ENCODE assay signal across 10 mouse cellular contexts in the genomic region with DNA sequence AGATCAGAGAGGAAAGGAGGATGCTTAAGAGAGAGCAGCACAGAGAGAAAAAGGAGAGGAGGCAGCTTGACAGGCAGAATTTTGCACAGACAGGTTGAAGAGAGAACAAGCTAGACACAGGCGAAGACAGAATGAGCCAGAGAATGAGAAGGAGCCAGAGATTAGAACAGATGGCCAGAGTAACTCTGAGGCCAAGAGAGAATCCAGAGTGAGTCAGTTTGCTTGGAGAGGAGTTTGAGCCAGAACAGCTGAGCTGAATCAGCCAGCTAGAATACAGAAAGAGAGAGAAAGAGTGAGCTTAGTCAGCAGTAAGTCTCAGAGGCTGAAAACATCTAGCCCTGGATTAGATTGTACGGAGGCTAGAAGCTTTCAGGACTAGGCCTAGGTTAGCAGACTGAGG. TPM values are rescaled to one million over a fixed set of nuclear protein-coding genes. Genes with fewer than 3 reads are reported as not detected.
DNase-seq lines count a peak whose midpoint lies in the region; ATAC-seq lines count a peak whose summit lies in the region.
"Had no signal": no experiment of that assay in that cellular context is flagged by ENCODE, and none has a peak within 500 bp of the region (broad histone marks: within the 10 kb centered on the region; RNA-seq: fewer than 3 reads in every experiment).

No protein-coding gene starts in this region.

- peak; percentile 96 for ATAC-seq in frontal cortex, adult (ENCODE audit: low TSS enrichment)
- ATAC-seq: inflammation-experienced regulatory T-cells, adult 6 months; liver, embryonic 12.5 days had no signal

- intact Hi-C loops in left cerebral cortex, postnatal 4 days (cut with DNase I): no loop called here
- intact Hi-C loops in left cerebral cortex, postnatal 14 days (cut with DNase I): no loop called here

- DNase-seq in frontal cortex, postnatal 25 days (ENCODE audit: low spot score in 2 of 2): no peak
- peak; percentile 51 to 60 for DNase-seq in left cerebral cortex, adult 18-20 months (ENCODE audit: low spot score in 2 of 2)
- DNase-seq in left cerebral cortex, postnatal 4 days: no peak
- DNase-seq in fibroblast of lung, adult 2 months (ENCODE audit: low read depth): peak; percentile 40
- DNase-seq in left cerebral cortex, postnatal 14 days (ENCODE audit: low spot score in 2 of 2): peak; percentile 49 to 57
- DNase-seq in thymus, postnatal 0 days (ENCODE audit: low spot score): no peak
- DNase-seq: kidney, postnatal 4 days had no signal

RNA-seq across cellular contexts. Expression of a gene that starts 12.5 kb away (rescaled TPM):
- total RNA-seq in left cerebral cortex, adult 18-20 months (2021): 100 to 1,000 TPM; 324 to 356 TPM
- 100 to 1,000 TPM; 329 to 336 TPM for total RNA-seq in left cerebral cortex, postnatal 4 days (2021)
- total RNA-seq in left cerebral cortex, postnatal 14 days (2021): 100 to 1,000 TPM; 326 to 365 TPM
- 14.9 and 16.3 TPM in 2 replicates for polyA plus RNA-seq in thymus, postnatal 0 days (2015; fragmentation: Nextera tagmentation; extraction: Ambion mirVana)

RNA-seq across cellular contexts. Expression of a gene that starts 12.5 kb away (rescaled TPM):
- 100 to 1,000 TPM in 1 of 2 experiments, 10 to 100 TPM in 1; 88.5 to 107 TPM for total RNA-seq in left cerebral cortex, adult 18-20 months (2021)
- total RNA-seq in left cerebral cortex, postnatal 4 days (2021): 100 to 1,000 TPM; 129 to 143 TPM
- total RNA-seq in left cerebral cortex, postnatal 14 days (2021): 10 to 100 TPM; 89.8 to 98.0 TPM
- polyA plus RNA-seq in thymus, postnatal 0 days (2015; fragmentation: Nextera tagmentation; extraction: Ambion mirVana): 65.9 and 78.4 TPM in 2 replicates

Comparison
In these comparisons a context has a peak if more than half of its experiments do, and no peak if none do; other contexts are left out.
1. DNase-seq: peak in left cerebral cortex, adult 18-20 months (2 of 2), fibroblast of lung, adult 2 months (single experiment) and left cerebral cortex, postnatal 14 days (2 of 2); none in frontal cortex, postnatal 25 days (0 of 2), left cerebral cortex, postnatal 4 days (single experiment) and thymus, postnatal 0 days (single experiment).